Mouse (Mus musculus) olfactory bulb, adult 2 months (tissue): ENCODE measurements around the gene Gas2. TPM values are rescaled to one million over a fixed set of nuclear protein-coding genes. Genes with fewer than 3 reads are reported as not detected.

Experiments
- H3K27ac ChIP-seq: fragments of 200-500 bp; 2 replicates; pipeline ENCODE4 v1.5.1; 2012; ENCODE audit warnings: low read depth, low read length; ENCODE audit not compliant: insufficient read depth
- H3K4me1 ChIP-seq: fragments of 200-500 bp; 2 replicates; pipeline ENCODE4 v1.6.1; 2012; ENCODE audit warnings: low read length; ENCODE audit not compliant: control insufficient read depth, insufficient read depth
- H3K4me3 ChIP-seq: fragments of 200-500 bp; 2 replicates; pipeline ENCODE4 v1.5.1; 2012; ENCODE audit warnings: mild to moderate bottlenecking, low read depth, low read length, moderate library complexity; ENCODE audit not compliant: insufficient read depth
- CTCF ChIP-seq: fragments of 200-500 bp; IDR thresholded peaks from 2 replicates; pipeline ENCODE4 v1.5.1; 2012; ENCODE audit warnings: low read depth, mild to moderate bottlenecking, low read length, moderate library complexity; ENCODE audit not compliant: insufficient read depth
- POLR2A ChIP-seq: fragments of 200-500 bp; IDR thresholded peaks from 2 replicates; pipeline ENCODE4 v1.6.1; 2012; ENCODE audit warnings: mild to moderate bottlenecking, low read depth, low read length, moderate library complexity; ENCODE audit not compliant: insufficient read depth
- WGBS: fragments of 180-500 bp; shearing (Covaris S2); methylation state at CpG from one replicate; pipeline ENCODE4 v1.1.7; 2018; 5-methylcytosine and 5-hydroxymethylcytosine counted together
- polyA plus RNA-seq: library from polyadenylated mRNA; stranded (reverse); fragments of >200 nt; gene quantifications from 2 replicates; pipeline ENCODE4 v1.2.4, GENCODE M21; 2012; ENCODE audit warnings: low replicate concordance; ENCODE audit not compliant: missing spikeins, insufficient read depth, insufficient read length

Gas2 gene
- polyA plus RNA-seq, 1 experiment, result not detected

GRCm38 (mm10) chr7:51894939-51895338 lies 33.1 kb downstream of the Gas2 start:
- WGBS, result 78% methylated on average over 2 of the region's 2 CpGs
- TF ChIP-seq POLR2A, result no peak
- TF ChIP-seq CTCF, result no peak
- no peak overlapping the region for H3K4me3 ChIP-seq
- H3K27ac ChIP-seq, result no peak overlapping the region
- H3K4me1 ChIP-seq, result no peaks in the 10 kb centered on the region

- TF ChIP-seq CTCF (no peak), POLR2A (no peak)
- 52% methylated on average over 6 of the region's 6 CpGs for WGBS
- no peaks in the 10 kb centered on the region for H3K4me1 ChIP-seq
- H3K27ac ChIP-seq, result no peak overlapping the region
- no peak overlapping the region for H3K4me3 ChIP-seq
Measured at GRCm38 (mm10) chr7:51899066-51899465, 37.3 kb downstream of the Gas2 start.

GRCm38 (mm10) chr7:51913292-51914050 lies 51.7 kb downstream of the Gas2 start:
- 88% methylated on average over 3 of the region's 3 CpGs for WGBS
- Histone ChIP-seq H3K4me1 (no peaks in the 10 kb centered on the region), H3K4me3 (no peak overlapping the region), H3K27ac (no peak overlapping the region)
- TF ChIP-seq CTCF (no peak), POLR2A (no peak)

- Histone ChIP-seq H3K4me3 (no peak overlapping the region), H3K4me1 (no peaks in the 10 kb centered on the region), H3K27ac (no peak overlapping the region)
- TF ChIP-seq CTCF (no peak), POLR2A (no peak)
- 62% methylated on average over 2 of the region's 2 CpGs for WGBS
Measured at GRCm38 (mm10) chr7:51914132-51914531, 52.3 kb downstream of the Gas2 start.

GRCm38 (mm10) chr7:51928761-51929519 lies 67.1 kb downstream of the Gas2 start:
- TF ChIP-seq CTCF (no peak), POLR2A (no peak)
- Histone ChIP-seq H3K27ac (0 out of 2 replicates have a peak overlapping the region, but pooled peaks have one; percentile 51), H3K4me3 (no peak overlapping the region), H3K4me1 (no peaks in the 10 kb centered on the region)
- WGBS, result 54% methylated on average over 10 of the region's 10 CpGs

GRCm38 (mm10) chr7:51931217-51931616 lies 69.4 kb downstream of the Gas2 start:
- no peak overlapping the region for H3K4me3 ChIP-seq
- 84% methylated on average over 4 of the region's 4 CpGs for WGBS
- no peak for TF ChIP-seq CTCF
- no peak for TF ChIP-seq POLR2A
- no peak overlapping the region for H3K27ac ChIP-seq
- no peaks in the 10 kb centered on the region for H3K4me1 ChIP-seq

GRCm38 (mm10) chr7:51937337-51937736 lies 75.5 kb downstream of the Gas2 start:
- no peaks in the 10 kb centered on the region for H3K4me1 ChIP-seq
- H3K27ac ChIP-seq, result no peak overlapping the region
- H3K4me3 ChIP-seq, result no peak overlapping the region
- WGBS, result 82% methylated on average over 1 of the region's 1 CpGs
- TF ChIP-seq POLR2A (no peak), CTCF (no peak)

- Histone ChIP-seq H3K4me1 (no peaks in the 10 kb centered on the region), H3K27ac (no peak overlapping the region), H3K4me3 (no peak overlapping the region)
- 68% methylated on average over 2 of the region's 2 CpGs for WGBS
- TF ChIP-seq POLR2A, result no peak
Measured at GRCm38 (mm10) chr7:51940461-51940860, 78.6 kb downstream of the Gas2 start.

GRCm38 (mm10) chr7:51955424-51956041 lies 93.7 kb downstream of the Gas2 start:
- TF ChIP-seq POLR2A (no peak), CTCF (no peak)
- Histone ChIP-seq H3K4me3 (no peak overlapping the region), H3K27ac (no peak overlapping the region), H3K4me1 (no peaks in the 10 kb centered on the region)
- 68% methylated on average over 9 of the region's 9 CpGs for WGBS

- TF ChIP-seq CTCF (no peak), POLR2A (no peak)
- Histone ChIP-seq H3K27ac (no peak overlapping the region), H3K4me3 (no peak overlapping the region), H3K4me1 (no peaks in the 10 kb centered on the region)
Measured at GRCm38 (mm10) chr7:51957766-51958165, 96.0 kb downstream of the Gas2 start.
